Mouse (Mus musculus): ENCODE measurements around the gene Crim1. TPM values are rescaled to one million over a fixed set of nuclear protein-coding genes. Genes with fewer than 3 reads are reported as not detected.

Gene Crim1
- polyA plus RNA-seq, 1 experiment = 1.1 TPM

GRCm38 (mm10) chr17:78274609-78275506, 74.8 kb downstream of the Crim1 start:
- TF ChIP-seq MAX (IDR thresholded peaks at IDR 0.05; ENCODE audit: low read depth) (no peak), MYOD1 (IDR thresholded peaks at IDR 0.05; ENCODE audit: control insufficient read depth in 1 of 3, insufficient read length in 2 of 3, low read depth in 2 of 3) (no peak), SRF (IDR thresholded peaks at IDR 0.05; ENCODE audit: control insufficient read depth, insufficient read length, low read depth) (no peak), TCF3 (IDR thresholded peaks at IDR 0.05; ENCODE audit: insufficient read length, low read depth) (no peak), E2F4 (IDR thresholded peaks at IDR 0.05; ENCODE audit: insufficient read depth) (no peak), POLR2A (IDR thresholded peaks at IDR 0.05; ENCODE audit: insufficient read length, low read depth) (no peak)
- H3K4me3 ChIP-seq = no peak overlapping the region

GRCm38 (mm10) chr17:78275507-78275813, 75.4 kb downstream of the Crim1 start:
- H3K79me2 ChIP-seq (ENCODE audit: control insufficient read depth, insufficient read depth) = no peaks in the 10 kb centered on the region
- H3K4me3 ChIP-seq = no peak overlapping the region
- H3K36me3 ChIP-seq (ENCODE audit: control insufficient read depth, insufficient read depth) = no peaks in the 10 kb centered on the region
- no peak overlapping the region for H3K4me2 ChIP-seq (ENCODE audit: low read depth)
- H3ac ChIP-seq (ENCODE audit: control insufficient read depth, insufficient read length) = no peak overlapping the region
- TF ChIP-seq POLR2AphosphoS2 (IDR thresholded peaks at IDR 0.05; ENCODE audit: insufficient read length, low read depth) = no peak
- TF ChIP-seq POLR2A (IDR thresholded peaks at IDR 0.05; ENCODE audit: insufficient read length, low read depth) = no peak
- no peak for TF ChIP-seq MAX (IDR thresholded peaks at IDR 0.05; ENCODE audit: low read depth)
- no peak for TF ChIP-seq MYOD1 (IDR thresholded peaks at IDR 0.05; ENCODE audit: control insufficient read depth in 1 of 3, insufficient read length in 2 of 3, low read depth in 2 of 3)
- TF ChIP-seq REST (IDR thresholded peaks at IDR 0.05; ENCODE audit: insufficient read depth, insufficient read length) = no peak
- TF ChIP-seq USF1 (IDR thresholded peaks at IDR 0.05; ENCODE audit: low read depth) = no peak
- TF ChIP-seq E2F4 (IDR thresholded peaks at IDR 0.05; ENCODE audit: insufficient read depth) = no peak
- no peak for TF ChIP-seq SRF (IDR thresholded peaks at IDR 0.05; ENCODE audit: control insufficient read depth, insufficient read length, low read depth)
- no peak for TF ChIP-seq TCF12 (IDR thresholded peaks at IDR 0.05; ENCODE audit: insufficient read depth, poor library complexity, severe bottlenecking)
- no peak for TF ChIP-seq TCF3 (IDR thresholded peaks at IDR 0.05; ENCODE audit: insufficient read length, low read depth)
- no peak for TF ChIP-seq MYOG (IDR thresholded peaks at IDR 0.05; ENCODE audit: control insufficient read depth in 1 of 3, insufficient read depth in 1 of 3, insufficient read length in 2 of 3, low read depth in 2 of 3)
- TF ChIP-seq CEBPB (IDR thresholded peaks at IDR 0.05; ENCODE audit: insufficient read depth, poor library complexity, severe bottlenecking) = no peak
- H3K27me3 ChIP-seq (ENCODE audit: control insufficient read depth, insufficient read depth, insufficient read length) = no peaks in the 10 kb centered on the region

More at GRCm38 (mm10) chr17:78274609-78275506, 74.8 kb downstream of the Crim1 start:
- no peaks in the 10 kb centered on the region for H3K79me2 ChIP-seq (ENCODE audit: control insufficient read depth, insufficient read depth)
- H3K36me3 ChIP-seq (ENCODE audit: control insufficient read depth, insufficient read depth) = no peaks in the 10 kb centered on the region
- no peaks in the 10 kb centered on the region for H3K27me3 ChIP-seq (ENCODE audit: control insufficient read depth, insufficient read depth, insufficient read length)
- H3K4me2 ChIP-seq (ENCODE audit: low read depth) = no peak overlapping the region
- no peak overlapping the region for H3ac ChIP-seq (ENCODE audit: control insufficient read depth, insufficient read length)

GRCm38 (mm10) chr17:78279191-78279590, 79.1 kb downstream of the Crim1 start:
- Histone ChIP-seq H3K27me3 (ENCODE audit: control insufficient read depth, insufficient read depth, insufficient read length) (no peaks in the 10 kb centered on the region), H3K4me3 (no peak overlapping the region), H3K79me2 (ENCODE audit: control insufficient read depth, insufficient read depth) (no peaks in the 10 kb centered on the region), H3K36me3 (ENCODE audit: control insufficient read depth, insufficient read depth) (no peaks in the 10 kb centered on the region), H3K4me2 (ENCODE audit: low read depth) (no peak overlapping the region), H3ac (ENCODE audit: control insufficient read depth, insufficient read length) (no peak overlapping the region)
- TF ChIP-seq MYOG (IDR thresholded peaks at IDR 0.05; ENCODE audit: control insufficient read depth in 1 of 3, insufficient read depth in 1 of 3, insufficient read length in 2 of 3, low read depth in 2 of 3) (no peak), POLR2AphosphoS2 (IDR thresholded peaks at IDR 0.05; ENCODE audit: insufficient read length, low read depth) (no peak), USF1 (IDR thresholded peaks at IDR 0.05; ENCODE audit: low read depth) (no peak), TCF3 (IDR thresholded peaks at IDR 0.05; ENCODE audit: insufficient read length, low read depth) (no peak), CEBPB (IDR thresholded peaks at IDR 0.05; ENCODE audit: insufficient read depth, poor library complexity, severe bottlenecking) (no peak), E2F4 (IDR thresholded peaks at IDR 0.05; ENCODE audit: insufficient read depth) (no peak), MYOD1 (IDR thresholded peaks at IDR 0.05; ENCODE audit: control insufficient read depth in 1 of 3, insufficient read length in 2 of 3, low read depth in 2 of 3) (no peak), TCF12 (IDR thresholded peaks at IDR 0.05; ENCODE audit: insufficient read depth, poor library complexity, severe bottlenecking) (no peak)

- Histone ChIP-seq H3K79me2 (ENCODE audit: control insufficient read depth, insufficient read depth) (no peaks in the 10 kb centered on the region), H3ac (ENCODE audit: control insufficient read depth, insufficient read length) (no peak overlapping the region), H3K4me2 (ENCODE audit: low read depth) (no peak overlapping the region), H3K4me3 (no peak overlapping the region), H3K27me3 (ENCODE audit: control insufficient read depth, insufficient read depth, insufficient read length) (no peaks in the 10 kb centered on the region), H3K36me3 (ENCODE audit: control insufficient read depth, insufficient read depth) (no peaks in the 10 kb centered on the region)
- TF ChIP-seq TCF12 (IDR thresholded peaks at IDR 0.05; ENCODE audit: insufficient read depth, poor library complexity, severe bottlenecking) = no peak
- TF ChIP-seq MYOD1 (IDR thresholded peaks at IDR 0.05; ENCODE audit: control insufficient read depth in 1 of 3, insufficient read length in 2 of 3, low read depth in 2 of 3) = no peak
- TF ChIP-seq E2F4 (IDR thresholded peaks at IDR 0.05; ENCODE audit: insufficient read depth) = no peak
- no peak for TF ChIP-seq SRF (IDR thresholded peaks at IDR 0.05; ENCODE audit: control insufficient read depth, insufficient read length, low read depth)
- no peak for TF ChIP-seq CEBPB (IDR thresholded peaks at IDR 0.05; ENCODE audit: insufficient read depth, poor library complexity, severe bottlenecking)
- no peak for TF ChIP-seq POLR2A (IDR thresholded peaks at IDR 0.05; ENCODE audit: insufficient read length, low read depth)
- no peak for TF ChIP-seq TCF3 (IDR thresholded peaks at IDR 0.05; ENCODE audit: insufficient read length, low read depth)
- TF ChIP-seq USF1 (IDR thresholded peaks at IDR 0.05; ENCODE audit: low read depth) = no peak
- TF ChIP-seq MYOG (IDR thresholded peaks at IDR 0.05; ENCODE audit: control insufficient read depth in 1 of 3, insufficient read depth in 1 of 3, insufficient read length in 2 of 3, low read depth in 2 of 3) = no peak
- no peak for TF ChIP-seq MAX (IDR thresholded peaks at IDR 0.05; ENCODE audit: low read depth)
- no peak for TF ChIP-seq POLR2AphosphoS2 (IDR thresholded peaks at IDR 0.05; ENCODE audit: insufficient read length, low read depth)
- no peak for TF ChIP-seq REST (IDR thresholded peaks at IDR 0.05; ENCODE audit: insufficient read depth, insufficient read length)
Observed at GRCm38 (mm10) chr17:78280991-78281712, 81.1 kb downstream of the Crim1 start.
